Mouse (Mus musculus) G1E (cell line): ENCODE measurements around the gene Shbg. TPM values are rescaled to one million over a fixed set of nuclear protein-coding genes. Genes with fewer than 3 reads are reported as not detected.

Experiments
- ATAC-seq: 2 replicates; pipeline ENCODE4 v1.8.0; 2016; ENCODE audit warnings: mild to moderate bottlenecking; ENCODE audit not compliant: insufficient number of reproducible peaks, poor library complexity, low FRiP score, severe bottlenecking; ENCODE audit errors: extremely low read depth
- DNase-seq: peaks from one replicate; pipeline ENCODE4 v3.0.0; 2012; ENCODE audit warnings: low spot score
- H3K27me3 ChIP-seq: 2 replicates; pipeline ENCODE4 v1.6.1; 2012; ENCODE audit warnings: mild to moderate bottlenecking, low read length, inconsistent platforms; ENCODE audit not compliant: insufficient read depth
- H3K36me3 ChIP-seq: replicated peaks from 2 replicates; pipeline ENCODE3; 2012; ENCODE audit warnings: mild to moderate bottlenecking, inconsistent platforms
- H3K4me1 ChIP-seq: 2 replicates; pipeline ENCODE4 v1.6.1; 2012; ENCODE audit warnings: low read depth, low read length, inconsistent platforms, mixed read lengths; ENCODE audit not compliant: insufficient read depth
- H3K4me3 ChIP-seq: 2 replicates; pipeline ENCODE4 v1.5.1; 2012; ENCODE audit warnings: low read depth, mild to moderate bottlenecking, inconsistent platforms, low read length, moderate library complexity, mixed read lengths
- H3K9me3 ChIP-seq: replicated peaks from 2 replicates; pipeline ENCODE4 v1.6.1; 2012; ENCODE audit warnings: inconsistent platforms
- CTCF ChIP-seq: IDR thresholded peaks from 2 replicates; pipeline ENCODE4 v1.5.1; 2012; ENCODE audit warnings: low read depth, low read length, inconsistent platforms, mixed read lengths
- GATA1 ChIP-seq: IDR thresholded peaks from 2 replicates; pipeline ENCODE4 v1.6.1; 2012; ENCODE audit warnings: borderline replicate concordance, low read length, inconsistent platforms, mixed read lengths
- GATA2 ChIP-seq: IDR thresholded peaks from 2 replicates; pipeline ENCODE4 v1.6.1; 2012; ENCODE audit warnings: low read depth, low read length, inconsistent platforms, borderline replicate concordance
- POLR2AphosphoS5 ChIP-seq: IDR thresholded peaks from 2 replicates; pipeline ENCODE4 v1.6.1; 2012; ENCODE audit warnings: low read depth, low read length, inconsistent platforms; ENCODE audit not compliant: insufficient replicate concordance
- TAL1 ChIP-seq: conservative IDR thresholded peaks from 2 replicates; pipeline ENCODE4 v1.6.1; 2012; ENCODE audit warnings: low read depth, low read length, inconsistent platforms, mixed read lengths
- polyA plus RNA-seq: library from polyadenylated mRNA; stranded (reverse); fragments of >175 nt; gene quantifications from 2 replicates; pipeline ENCODE4 v1.2.3, GENCODE M21; 2012
- total RNA-seq, 2 experiments: library from RNA; stranded (forward) in 1 of 2; stranded (reverse) in 1 of 2; fragments of 200-1000 nt in 1 of 2; fragments of >200 nt in 1 of 2; fragmentation: Nextera tagmentation in 1 of 2; gene quantifications; 2 replicates each; pipeline ENCODE4 v1.2.3; 2014 to 2017

Shbg gene
- total and polyA plus RNA-seq, 3 experiments = not detected

GRCm38 (mm10) chr11:69606832-69607231, 10.9 kb downstream of the Shbg start:
- H3K4me3 ChIP-seq = no peak overlapping the region; the same call in 1 of the 2 replicates
- no peak for ATAC-seq
- H3K36me3 ChIP-seq = peaks cover 25% of the 10 kb centered on the region
- H3K4me1 ChIP-seq = peaks cover 85% of the 10 kb centered on the region
- no peaks in the 10 kb centered on the region for H3K27me3 ChIP-seq
- DNase-seq = no peak
- no peaks in the 10 kb centered on the region for H3K9me3 ChIP-seq
- TF ChIP-seq POLR2AphosphoS5 = no peak
- no peak for TF ChIP-seq GATA1
- TF ChIP-seq TAL1 = no peak
- TF ChIP-seq CTCF = no peak
- TF ChIP-seq GATA2 = no peak

- ATAC-seq (no peak), DNase-seq (no peak)
- Histone ChIP-seq H3K4me3 (peak overlapping the region; percentile 68), H3K36me3 (peaks cover 29% of the 10 kb centered on the region), H3K9me3 (no peaks in the 10 kb centered on the region), H3K4me1 (peaks cover 89% of the 10 kb centered on the region), H3K27me3 (no peaks in the 10 kb centered on the region)
- no peak for TF ChIP-seq CTCF
- no peak for TF ChIP-seq GATA2
- no peak for TF ChIP-seq POLR2AphosphoS5
- no peak for TF ChIP-seq TAL1
- TF ChIP-seq GATA1 = no peak
Observed at GRCm38 (mm10) chr11:69606491-69606795, 11.3 kb downstream of the Shbg start.

GRCm38 (mm10) chr11:69605726-69606490, 11.8 kb downstream of the Shbg start, which contains the start of gene Atp1b2:
Gene Atp1b2 (minus strand): TSS chr11:69605942.
- Histone ChIP-seq H3K36me3 (peaks cover 33% of the 10 kb centered on the region), H3K4me1 (peaks cover 90% of the 10 kb centered on the region), H3K4me3 (peak within 1 kb of the TSS; percentile 80), H3K27me3 (no peaks in the 10 kb centered on the region), H3K9me3 (no peaks in the 10 kb centered on the region)
- TF ChIP-seq TAL1 = no peak
- no peak for TF ChIP-seq GATA2
- peak; percentile 69; the same call in 1 of the 2 replicates for TF ChIP-seq POLR2AphosphoS5
- TF ChIP-seq CTCF = no peak
- ATAC-seq (peak; percentile 79), DNase-seq (peak; percentile 89)

GRCm38 (mm10) chr11:69604795-69605664, 12.7 kb downstream of the Shbg start:
- no peak for TF ChIP-seq CTCF
- TF ChIP-seq GATA1 = no peak
- TF ChIP-seq GATA2 = no peak
- no peak for TF ChIP-seq TAL1
- no peak for TF ChIP-seq POLR2AphosphoS5
- Histone ChIP-seq H3K4me3 (peak overlapping the region; percentile 80), H3K9me3 (no peaks in the 10 kb centered on the region), H3K36me3 (peaks cover 40% of the 10 kb centered on the region), H3K4me1 (peaks cover 91% of the 10 kb centered on the region), H3K27me3 (no peaks in the 10 kb centered on the region)
- DNase-seq = no peak
- ATAC-seq = no peak

- no peak for TF ChIP-seq GATA2
- TF ChIP-seq CTCF = no peak
- TF ChIP-seq TAL1 = no peak
- TF ChIP-seq GATA1 = no peak
- H3K4me1 ChIP-seq = peaks cover 93% of the 10 kb centered on the region
- peaks cover 40% of the 10 kb centered on the region for H3K36me3 ChIP-seq
- ATAC-seq = no peak
- no peaks in the 10 kb centered on the region for H3K27me3 ChIP-seq
- H3K9me3 ChIP-seq = no peaks in the 10 kb centered on the region
- DNase-seq = no peak
- H3K4me3 ChIP-seq = peak overlapping the region; percentile 80
Observed at GRCm38 (mm10) chr11:69604347-69604746, 13.4 kb downstream of the Shbg start.

- ATAC-seq (no peak), DNase-seq (no peak)
- H3K4me1 ChIP-seq = peaks cover 93% of the 10 kb centered on the region
- TF ChIP-seq CTCF (no peak), TAL1 (no peak)
- peak overlapping the region; percentile 80; the same call in 1 of the 2 replicates for H3K4me3 ChIP-seq
- H3K27me3 ChIP-seq = no peaks in the 10 kb centered on the region
- H3K9me3 ChIP-seq = no peaks in the 10 kb centered on the region
- H3K36me3 ChIP-seq = peaks cover 46% of the 10 kb centered on the region
Observed at GRCm38 (mm10) chr11:69603516-69603915, 14.2 kb downstream of the Shbg start.
